Mouse (Mus musculus) Muller cell, postnatal 12 days (primary cell): Measurements from ENCODE around the gene Gm9958.

Source experiments
- DNase-seq: peaks from one replicate; pipeline ENCODE4 v3.0.0-alpha.2; 2015; ENCODE audit errors: inconsistent ontology term

Gene Gm9958

GRCm38 (mm10) chr5:90405210-90405609, 38.2 kb downstream of the Gm9958 start:
- DNase-seq, result no peak

DNA sequence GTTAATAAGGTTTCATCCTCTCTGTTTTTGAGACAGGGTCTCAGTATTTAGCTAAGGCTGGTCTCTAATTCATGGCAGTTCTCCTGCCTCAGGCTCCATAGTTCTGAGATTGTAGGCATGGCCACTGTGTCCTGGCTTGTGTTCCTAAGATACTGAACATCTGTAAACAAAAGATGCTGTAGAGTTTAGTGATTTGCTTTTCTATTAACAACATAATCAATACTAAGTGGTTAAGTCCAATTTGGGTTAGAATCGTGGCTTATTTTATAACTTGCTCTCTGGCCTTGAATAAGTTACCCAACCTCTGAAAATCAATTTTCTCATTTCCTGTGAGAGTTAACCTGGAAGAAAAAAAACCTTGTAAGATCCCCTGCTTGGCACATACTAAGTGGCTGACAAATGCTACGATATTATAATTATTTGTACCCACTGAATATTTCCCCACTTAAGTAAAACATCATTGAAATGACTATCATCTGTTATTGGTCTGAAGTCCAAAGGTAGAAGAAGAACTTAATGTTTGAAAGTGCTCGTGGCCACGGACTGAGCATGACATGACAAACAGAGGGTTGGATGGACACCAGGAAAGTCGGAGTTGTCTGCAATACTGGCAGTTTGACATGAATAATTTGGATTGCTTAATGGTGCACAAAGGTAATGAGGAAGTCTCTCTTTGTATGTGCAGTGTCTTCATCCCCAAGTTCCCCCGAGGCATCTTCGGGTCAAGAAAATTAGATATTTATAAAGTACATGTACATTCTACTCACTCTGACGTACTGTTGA, 47.3 kb downstream of the Gm9958 start:
- no peak for DNase-seq

DNA sequence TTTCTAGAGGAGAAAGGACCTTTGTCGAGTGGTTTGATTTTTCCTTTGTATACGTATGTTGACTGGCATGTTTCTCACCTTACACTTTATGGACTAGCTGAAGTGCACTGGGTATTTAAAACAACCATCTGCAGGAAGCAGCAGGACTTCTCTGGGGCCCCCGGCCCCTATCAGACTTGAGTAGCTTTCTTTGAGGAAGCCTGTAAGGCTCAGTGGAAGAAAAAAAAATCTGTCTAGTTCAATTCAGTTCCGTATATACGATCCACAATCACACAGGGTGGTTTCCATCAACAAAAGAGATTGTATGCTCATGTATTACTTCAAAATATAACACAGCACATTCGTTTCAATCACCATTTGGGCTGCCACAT, 47.9 kb downstream of the Gm9958 start:
- no peak for DNase-seq
